Mouse (Mus musculus): ENCODE measurements around the gene Tef.

The Tef gene

GRCm38 (mm10) chr15:81828426-81829207, 26.4 kb downstream of the Tef start:
- DNase-seq (ENCODE audit: low spot score) = no peak

GRCm38 (mm10) chr15:81829208-81829580, 27.0 kb downstream of the Tef start:
- DNase-seq (ENCODE audit: low spot score) = no peak

- no peak for DNase-seq (ENCODE audit: low spot score)
Observed at GRCm38 (mm10) chr15:81830530-81830929, 28.3 kb downstream of the Tef start.

- peak; percentile 85 for DNase-seq (ENCODE audit: low spot score)
Observed at GRCm38 (mm10) chr15:81831136-81831825, 29.1 kb downstream of the Tef start.

- DNase-seq (ENCODE audit: low spot score) = no peak
Observed at GRCm38 (mm10) chr15:81832219-81832618, 30.0 kb downstream of the Tef start.

- DNase-seq (ENCODE audit: low spot score) = no peak
Observed at GRCm38 (mm10) chr15:81833481-81833880, 31.3 kb downstream of the Tef start.

- DNase-seq (ENCODE audit: low spot score) = no peak
Observed at GRCm38 (mm10) chr15:81834171-81834841, 32.1 kb downstream of the Tef start.

- DNase-seq (ENCODE audit: low spot score) = no peak
Observed at GRCm38 (mm10) chr15:81835007-81835880, 33.0 kb downstream of the Tef start.

GRCm38 (mm10) chr15:81836124-81836821, 34.1 kb downstream of the Tef start:
- DNase-seq (ENCODE audit: low spot score) = peak; percentile 92

- no peak for DNase-seq (ENCODE audit: low spot score)
Observed at GRCm38 (mm10) chr15:81836966-81837920, 35.0 kb downstream of the Tef start.

GRCm38 (mm10) chr15:81838554-81839235, 36.5 kb downstream of the Tef start:
- DNase-seq (ENCODE audit: low spot score) = no peak

GRCm38 (mm10) chr15:81839634-81840033, 37.4 kb downstream of the Tef start:
- DNase-seq (ENCODE audit: low spot score) = peak; percentile 84

GRCm38 (mm10) chr15:81840306-81840705, 38.1 kb downstream of the Tef start:
- no peak for DNase-seq (ENCODE audit: low spot score)

GRCm38 (mm10) chr15:81842275-81842674, 40.1 kb downstream of the Tef start:
- no peak for DNase-seq (ENCODE audit: low spot score)

- DNase-seq (ENCODE audit: low spot score) = no peak
Observed at GRCm38 (mm10) chr15:81845033-81845625, 42.9 kb downstream of the Tef start.

GRCm38 (mm10) chr15:81845724-81846123, 43.5 kb downstream of the Tef start:
- no peak for DNase-seq (ENCODE audit: low spot score)

- no peak for DNase-seq (ENCODE audit: low spot score)
Observed at GRCm38 (mm10) chr15:81846755-81847154, 44.5 kb downstream of the Tef start.

GRCm38 (mm10) chr15:81847161-81847560, 44.9 kb downstream of the Tef start:
- DNase-seq (ENCODE audit: low spot score) = no peak

- DNase-seq (ENCODE audit: low spot score) = no peak
Observed at GRCm38 (mm10) chr15:81847861-81848260, 45.6 kb downstream of the Tef start.
